Mouse (Mus musculus): ENCODE measurements at regions not wholly inside any gene's neighbourhood (a gene's known extent, or its start where the extent isn't known, plus 50 kb on each side); places are given as distances from the start of the nearest gene placed in this dataset.

DNA sequence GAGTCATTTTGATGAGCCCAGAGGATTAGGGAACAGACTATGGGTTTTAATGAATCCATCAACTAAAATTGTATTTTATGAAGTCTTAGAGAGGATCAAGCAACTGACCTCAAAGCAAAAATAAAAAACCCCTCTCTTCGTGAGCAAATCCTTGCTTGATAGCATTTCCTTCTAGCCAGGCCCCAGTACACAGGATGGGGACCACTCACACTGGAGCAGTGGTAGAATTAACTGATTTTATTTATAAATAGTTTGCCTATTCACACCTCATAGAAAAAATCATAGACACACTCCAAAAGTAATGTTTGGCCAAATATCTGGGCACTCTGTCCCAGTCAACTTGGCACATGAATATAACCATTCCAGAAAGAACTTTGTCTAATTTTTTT, 649.0 kb upstream of the Cited2 start:
- H3K9ac ChIP-seq, result no peak overlapping the region
- H3K4me1 ChIP-seq (replicated peaks), result peaks cover 17% of the 10 kb centered on the region
- no peak overlapping the region for H3K4me2 ChIP-seq
- WGBS, result 66% methylated on average over 1 of the region's 1 CpGs
- H3K4me3 ChIP-seq, result no peak overlapping the region
- H3K27ac ChIP-seq (replicated peaks), result no peak overlapping the region; the same call in 1 of the 2 replicates
- ATAC-seq (ENCODE audit: low read depth), result no peak
- no peaks in the 10 kb centered on the region for H3K9me3 ChIP-seq
- no peaks in the 10 kb centered on the region for H3K27me3 ChIP-seq
- H3K36me3 ChIP-seq, result no peaks in the 10 kb centered on the region

- Histone ChIP-seq H3K4me1 (replicated peaks) (peaks cover 17% of the 10 kb centered on the region), H3K4me3 (no peak overlapping the region), H3K4me2 (no peak overlapping the region), H3K27me3 (no peaks in the 10 kb centered on the region), H3K9ac (no peak overlapping the region), H3K27ac (replicated peaks) (no peak overlapping the region; the same call in 1 of the 2 replicates), H3K9me3 (no peaks in the 10 kb centered on the region), H3K36me3 (no peaks in the 10 kb centered on the region)
- 46% methylated on average over 6 of the region's 6 CpGs for WGBS
- ATAC-seq (ENCODE audit: low read depth), result peak; percentile 59
Observed at GRCm38 (mm10) chr10:17074402-17075027, 648.5 kb upstream of the Cited2 start.

- Histone ChIP-seq H3K9me3 (no peaks in the 10 kb centered on the region), H3K4me1 (replicated peaks) (peaks cover 17% of the 10 kb centered on the region), H3K4me2 (no peak overlapping the region), H3K27me3 (no peaks in the 10 kb centered on the region), H3K4me3 (no peak overlapping the region), H3K27ac (replicated peaks) (no peak overlapping the region), H3K36me3 (no peaks in the 10 kb centered on the region), H3K9ac (no peak overlapping the region)
- WGBS, result 70% methylated on average over 4 of the region's 4 CpGs
- no peak for ATAC-seq (ENCODE audit: low read depth)
Observed at GRCm38 (mm10) chr10:17075147-17075546, 647.9 kb upstream of the Cited2 start.

DNA sequence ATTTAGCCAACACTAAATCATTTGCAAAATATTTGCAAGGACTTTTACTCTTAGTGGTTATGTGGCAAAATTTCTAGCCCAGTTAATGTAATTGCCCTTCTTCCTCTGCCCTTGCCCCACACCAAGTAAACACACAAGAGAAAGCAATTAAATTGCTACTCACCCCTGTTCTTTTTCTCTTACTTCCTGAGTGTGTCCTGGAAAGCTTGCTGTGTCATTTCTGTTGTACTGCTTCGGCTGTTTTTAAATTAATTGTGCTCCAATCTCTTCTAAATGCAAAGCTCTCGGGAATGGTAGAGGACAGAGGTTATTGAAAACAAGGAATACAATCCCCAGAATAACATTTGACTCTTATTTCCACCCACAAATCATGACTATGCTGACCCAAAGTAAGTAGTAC, 647.4 kb upstream of the Cited2 start:
- 18% methylated on average over 2 of the region's 2 CpGs for WGBS
- no peaks in the 10 kb centered on the region for H3K36me3 ChIP-seq
- H3K4me2 ChIP-seq, result no peak overlapping the region
- H3K27me3 ChIP-seq, result no peaks in the 10 kb centered on the region
- H3K9me3 ChIP-seq, result no peaks in the 10 kb centered on the region
- ATAC-seq (ENCODE audit: low read depth), result no peak
- H3K4me3 ChIP-seq, result no peak overlapping the region
- no peak overlapping the region for H3K27ac ChIP-seq (replicated peaks)
- H3K9ac ChIP-seq, result no peak overlapping the region
- peaks cover 17% of the 10 kb centered on the region for H3K4me1 ChIP-seq (replicated peaks)

GRCm38 (mm10) chr10:17076186-17076585, 646.8 kb upstream of the Cited2 start:
- no peak overlapping the region for H3K27ac ChIP-seq (replicated peaks)
- no peaks in the 10 kb centered on the region for H3K9me3 ChIP-seq
- H3K27me3 ChIP-seq, result no peaks in the 10 kb centered on the region
- peaks cover 17% of the 10 kb centered on the region for H3K4me1 ChIP-seq (replicated peaks)
- ATAC-seq (ENCODE audit: low read depth), result no peak
- H3K4me3 ChIP-seq, result no peak overlapping the region
- 74% methylated on average over 4 of the region's 4 CpGs for WGBS
- no peaks in the 10 kb centered on the region for H3K36me3 ChIP-seq
- no peak overlapping the region for H3K4me2 ChIP-seq
- no peak overlapping the region for H3K9ac ChIP-seq

DNA sequence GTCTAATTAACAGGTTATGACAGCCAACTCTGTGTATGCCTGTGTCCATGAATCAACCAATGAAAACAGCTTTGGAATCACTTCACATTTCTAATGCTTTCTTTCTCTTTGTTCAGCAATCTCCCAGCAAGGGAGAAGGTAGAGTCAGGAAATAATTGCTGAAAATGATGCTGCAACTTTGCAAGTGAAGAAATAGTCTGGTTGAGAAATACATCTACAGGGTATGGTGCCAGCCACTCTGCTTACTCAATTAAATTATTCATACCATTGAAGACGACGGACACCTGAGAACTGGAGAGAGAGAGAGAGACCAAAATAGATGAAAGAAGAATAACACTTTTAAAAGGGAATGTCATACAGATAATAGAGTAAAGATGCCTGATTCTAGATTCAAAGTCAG, 645.4 kb upstream of the Cited2 start:
- Histone ChIP-seq H3K4me1 (replicated peaks) (peaks cover 17% of the 10 kb centered on the region), H3K36me3 (no peaks in the 10 kb centered on the region), H3K9ac (no peak overlapping the region), H3K4me3 (no peak overlapping the region), H3K27me3 (no peaks in the 10 kb centered on the region), H3K9me3 (no peaks in the 10 kb centered on the region), H3K4me2 (no peak overlapping the region), H3K27ac (replicated peaks) (no peak overlapping the region)
- no peak for ATAC-seq (ENCODE audit: low read depth)
- 83% methylated on average over 2 of the region's 2 CpGs for WGBS

- H3K9me3 ChIP-seq, result no peaks in the 10 kb centered on the region
- no peaks in the 10 kb centered on the region for H3K27me3 ChIP-seq
- peaks cover under 1% of the 10 kb centered on the region; the same call in 1 of the 2 replicates for H3K4me1 ChIP-seq (replicated peaks)
- no peak overlapping the region for H3K27ac ChIP-seq (replicated peaks)
- 80% methylated on average over 5 of the region's 5 CpGs for WGBS
- ATAC-seq (ENCODE audit: low read depth), result no peak
- no peaks in the 10 kb centered on the region for H3K36me3 ChIP-seq
- no peak overlapping the region for H3K9ac ChIP-seq
- no peak overlapping the region for H3K4me3 ChIP-seq
- no peak overlapping the region for H3K4me2 ChIP-seq
Observed at GRCm38 (mm10) chr10:17080818-17081217, 642.2 kb upstream of the Cited2 start.

- WGBS, result 93% methylated on average over 4 of the region's 4 CpGs
- H3K27ac ChIP-seq (replicated peaks), result no peak overlapping the region
- H3K4me3 ChIP-seq, result no peak overlapping the region
- no peaks in the 10 kb centered on the region for H3K9me3 ChIP-seq
- no peak overlapping the region for H3K4me2 ChIP-seq
- no peak for ATAC-seq (ENCODE audit: low read depth)
- H3K4me1 ChIP-seq (replicated peaks), result no peaks in the 10 kb centered on the region
- H3K36me3 ChIP-seq, result no peaks in the 10 kb centered on the region
- no peaks in the 10 kb centered on the region for H3K27me3 ChIP-seq
- H3K9ac ChIP-seq, result no peak overlapping the region
Observed at GRCm38 (mm10) chr10:17082926-17083325, 640.1 kb upstream of the Cited2 start.

- Histone ChIP-seq H3K4me1 (replicated peaks) (peaks cover 8% of the 10 kb centered on the region), H3K9ac (no peak overlapping the region), H3K27ac (replicated peaks) (no peak overlapping the region), H3K4me2 (no peak overlapping the region), H3K4me3 (no peak overlapping the region), H3K36me3 (no peaks in the 10 kb centered on the region), H3K27me3 (no peaks in the 10 kb centered on the region), H3K9me3 (no peaks in the 10 kb centered on the region)
- no peak for ATAC-seq (ENCODE audit: low read depth)
- 0% methylated on average over 1 of the region's 1 CpGs for WGBS
Observed at GRCm38 (mm10) chr10:17102065-17102464, 621.0 kb upstream of the Cited2 start.

GRCm38 (mm10) chr10:17103416-17103815, 619.6 kb upstream of the Cited2 start:
- ATAC-seq (ENCODE audit: low read depth), result no peak
- H3K36me3 ChIP-seq, result no peaks in the 10 kb centered on the region
- H3K27me3 ChIP-seq, result no peaks in the 10 kb centered on the region
- no peak overlapping the region for H3K4me2 ChIP-seq
- H3K27ac ChIP-seq (replicated peaks), result no peak overlapping the region
- no peaks in the 10 kb centered on the region for H3K9me3 ChIP-seq
- no peak overlapping the region for H3K4me3 ChIP-seq
- H3K9ac ChIP-seq, result no peak overlapping the region
- WGBS, result 85% methylated on average over 2 of the region's 2 CpGs
- H3K4me1 ChIP-seq (replicated peaks), result peaks cover 8% of the 10 kb centered on the region

GRCm38 (mm10) chr10:17106831-17107230, 616.2 kb upstream of the Cited2 start:
- no peak for ATAC-seq (ENCODE audit: low read depth)
- 100% methylated on average over 1 of the region's 1 CpGs for WGBS
- no peak overlapping the region for H3K4me2 ChIP-seq
- no peak overlapping the region for H3K4me3 ChIP-seq
- no peak overlapping the region for H3K9ac ChIP-seq
- no peak overlapping the region for H3K27ac ChIP-seq (replicated peaks)
- H3K27me3 ChIP-seq, result no peaks in the 10 kb centered on the region
- no peaks in the 10 kb centered on the region for H3K9me3 ChIP-seq
- no peaks in the 10 kb centered on the region for H3K36me3 ChIP-seq
- peaks cover 5% of the 10 kb centered on the region for H3K4me1 ChIP-seq (replicated peaks)

DNA sequence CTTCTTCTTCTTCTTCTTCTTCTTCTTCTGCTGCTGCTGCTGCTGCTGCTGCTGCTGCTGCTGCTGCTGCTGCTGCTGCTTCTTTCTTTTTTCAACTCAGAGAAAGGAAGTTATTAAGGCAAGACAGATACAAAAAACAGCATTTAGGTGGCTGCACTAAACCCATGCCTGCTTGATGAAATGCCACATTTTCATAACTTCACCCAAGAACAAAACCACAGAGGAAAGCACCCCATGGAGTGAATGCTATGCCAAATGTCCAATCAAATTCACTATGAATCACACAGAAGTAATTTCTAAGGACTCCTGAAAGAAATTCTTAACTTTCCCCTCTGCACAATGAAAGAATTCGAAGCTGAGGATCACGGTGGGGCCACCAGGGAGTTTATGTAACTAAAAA, 611.9 kb upstream of the Cited2 start:
- Histone ChIP-seq H3K4me1 (replicated peaks) (no peaks in the 10 kb centered on the region), H3K4me3 (no peak overlapping the region), H3K4me2 (no peak overlapping the region), H3K27ac (replicated peaks) (no peak overlapping the region), H3K27me3 (no peaks in the 10 kb centered on the region), H3K36me3 (no peaks in the 10 kb centered on the region), H3K9ac (no peak overlapping the region), H3K9me3 (no peaks in the 10 kb centered on the region)
- no peak for ATAC-seq (ENCODE audit: low read depth)
- WGBS, result 78% methylated on average over 2 of the region's 2 CpGs

GRCm38 (mm10) chr10:17114805-17115204, 608.2 kb upstream of the Cited2 start:
- 91% methylated on average over 4 of the region's 4 CpGs for WGBS
- Histone ChIP-seq H3K9me3 (peaks cover 4% of the 10 kb centered on the region; the same call in 1 of the 2 replicates), H3K9ac (no peak overlapping the region), H3K4me2 (no peak overlapping the region), H3K4me1 (replicated peaks) (no peaks in the 10 kb centered on the region), H3K27me3 (no peaks in the 10 kb centered on the region), H3K4me3 (no peak overlapping the region), H3K27ac (replicated peaks) (no peak overlapping the region), H3K36me3 (no peaks in the 10 kb centered on the region)
- no peak for ATAC-seq (ENCODE audit: low read depth)

All from neural tube, embryonic 13.5 days (tissue).